Mouse (Mus musculus): ENCODE data around the gene Homer1. TPM values are rescaled to one million over a fixed set of nuclear protein-coding genes. Genes with fewer than 3 reads are reported as not detected.

The Homer1 gene
- polyA plus RNA-seq, 1 experiment = 4.4 TPM

DNA sequence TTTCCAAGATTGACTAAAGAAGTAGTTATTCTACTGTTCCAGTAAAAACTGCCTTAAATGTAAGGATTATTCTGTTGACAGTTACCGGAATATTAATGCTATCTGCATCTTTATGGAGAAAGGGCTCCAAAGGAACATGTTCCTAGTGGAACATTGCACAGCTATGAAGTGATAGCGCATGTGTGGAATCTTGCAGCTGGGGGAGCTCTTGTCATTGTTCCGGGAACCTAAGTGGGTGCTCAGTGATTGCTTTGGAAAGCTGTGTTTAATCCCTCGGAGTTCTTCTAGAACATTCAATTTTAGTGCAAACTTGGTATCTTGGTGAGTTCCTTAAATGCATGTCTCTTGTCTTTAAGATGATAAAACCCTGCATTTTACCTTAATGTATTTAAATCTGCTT lies 14.9 kb downstream of the Homer1 start:
- Histone ChIP-seq H3K4me1 (ENCODE audit: control insufficient read depth, insufficient read depth, low read length) (no peaks in the 10 kb centered on the region), H3K4me3 (replicated peaks; ENCODE audit: control insufficient read depth, low read depth, low read length) (no peak overlapping the region), H3K27ac (ENCODE audit: control insufficient read depth, insufficient read depth, low read depth, low read length, poor library complexity) (no peak overlapping the region)
- TF ChIP-seq POLR2A (IDR thresholded peaks at IDR 0.05; ENCODE audit: borderline replicate concordance, control insufficient read depth, low read depth, low read length) (no peak), CTCF (IDR thresholded peaks at IDR 0.05; ENCODE audit: control insufficient read depth, insufficient read depth, low read length) (no peak)
- WGBS = 82% methylated on average over 4 of the region's 4 CpGs

DNA sequence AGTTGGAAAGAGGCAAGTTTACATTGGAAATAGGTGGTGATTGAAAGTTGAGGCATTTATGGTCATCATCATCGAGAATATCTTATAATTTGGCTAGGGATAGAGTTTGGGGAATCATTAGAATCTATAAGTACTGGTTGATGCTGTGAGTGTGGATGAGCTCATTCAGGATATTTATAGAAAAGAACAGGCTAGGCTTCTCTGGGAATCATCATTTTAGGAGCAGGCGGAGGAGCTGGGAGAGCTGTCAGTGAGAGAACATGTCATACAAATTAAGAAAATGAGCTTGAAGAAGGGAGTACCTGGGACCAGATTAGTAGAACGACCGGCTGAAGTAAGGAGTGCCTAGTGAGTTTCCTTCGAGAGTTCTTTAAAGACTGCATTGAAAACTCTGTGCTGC lies 20.7 kb downstream of the Homer1 start:
- WGBS = 87% methylated on average over 5 of the region's 5 CpGs
- H3K27ac ChIP-seq (ENCODE audit: control insufficient read depth, insufficient read depth, low read depth, low read length, poor library complexity) = no peak overlapping the region
- H3K4me3 ChIP-seq (replicated peaks; ENCODE audit: control insufficient read depth, low read depth, low read length) = no peak overlapping the region
- TF ChIP-seq POLR2A (IDR thresholded peaks at IDR 0.05; ENCODE audit: borderline replicate concordance, control insufficient read depth, low read depth, low read length) (no peak), CTCF (IDR thresholded peaks at IDR 0.05; ENCODE audit: control insufficient read depth, insufficient read depth, low read length) (no peak)
- H3K4me1 ChIP-seq (ENCODE audit: control insufficient read depth, insufficient read depth, low read length) = no peaks in the 10 kb centered on the region

DNA sequence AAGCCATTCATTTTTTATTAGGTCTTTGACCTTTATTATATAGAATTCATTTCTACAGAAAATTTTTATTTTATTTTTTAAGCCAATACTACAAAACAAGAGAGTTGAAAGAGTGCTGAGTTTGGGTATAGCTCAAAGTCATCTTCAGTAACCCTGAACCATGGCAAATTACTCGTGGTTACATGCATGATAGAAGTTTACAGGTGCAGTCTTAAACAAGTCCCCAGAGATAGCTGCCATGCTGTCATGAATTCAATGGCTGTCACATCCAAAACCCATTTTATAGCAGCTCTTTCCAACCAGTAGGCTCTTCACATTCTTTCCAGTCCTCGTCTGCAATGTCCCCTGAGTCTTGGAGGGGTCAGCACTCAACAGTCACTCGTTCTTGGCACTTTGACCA lies 26.9 kb downstream of the Homer1 start:
- WGBS = 67% methylated on average over 3 of the region's 3 CpGs
- no peak overlapping the region for H3K27ac ChIP-seq (ENCODE audit: control insufficient read depth, insufficient read depth, low read depth, low read length, poor library complexity)
- TF ChIP-seq CTCF (IDR thresholded peaks at IDR 0.05; ENCODE audit: control insufficient read depth, insufficient read depth, low read length) (no peak), POLR2A (IDR thresholded peaks at IDR 0.05; ENCODE audit: borderline replicate concordance, control insufficient read depth, low read depth, low read length) (no peak)
- no peak overlapping the region for H3K4me3 ChIP-seq (replicated peaks; ENCODE audit: control insufficient read depth, low read depth, low read length)
- H3K4me1 ChIP-seq (ENCODE audit: control insufficient read depth, insufficient read depth, low read length) = no peaks in the 10 kb centered on the region

DNA sequence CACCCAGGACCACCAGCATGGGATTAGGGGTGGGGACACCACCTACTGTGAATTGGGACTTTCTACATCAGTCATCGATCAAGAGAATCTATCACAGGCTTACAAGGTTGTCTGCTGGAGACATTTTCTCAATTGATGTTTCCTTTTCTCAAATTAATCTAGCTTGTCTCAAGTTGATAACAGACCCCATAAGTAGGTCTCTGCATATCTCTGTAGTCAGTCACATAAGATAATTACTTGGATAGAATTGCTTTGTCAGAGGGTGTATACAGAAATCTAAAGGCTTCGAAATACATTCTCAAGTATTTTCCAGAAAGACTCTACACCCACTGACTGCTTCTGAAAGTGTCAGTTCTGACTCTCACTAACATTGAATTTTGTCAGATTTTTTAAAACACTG lies 32.3 kb downstream of the Homer1 start:
- Histone ChIP-seq H3K4me1 (ENCODE audit: control insufficient read depth, insufficient read depth, low read length) (no peaks in the 10 kb centered on the region), H3K4me3 (replicated peaks; ENCODE audit: control insufficient read depth, low read depth, low read length) (no peak overlapping the region), H3K27ac (ENCODE audit: control insufficient read depth, insufficient read depth, low read depth, low read length, poor library complexity) (no peak overlapping the region)
- WGBS = 58% methylated on average over 2 of the region's 2 CpGs
- TF ChIP-seq POLR2A (IDR thresholded peaks at IDR 0.05; ENCODE audit: borderline replicate concordance, control insufficient read depth, low read depth, low read length) = no peak
- no peak for TF ChIP-seq CTCF (IDR thresholded peaks at IDR 0.05; ENCODE audit: control insufficient read depth, insufficient read depth, low read length)

DNA sequence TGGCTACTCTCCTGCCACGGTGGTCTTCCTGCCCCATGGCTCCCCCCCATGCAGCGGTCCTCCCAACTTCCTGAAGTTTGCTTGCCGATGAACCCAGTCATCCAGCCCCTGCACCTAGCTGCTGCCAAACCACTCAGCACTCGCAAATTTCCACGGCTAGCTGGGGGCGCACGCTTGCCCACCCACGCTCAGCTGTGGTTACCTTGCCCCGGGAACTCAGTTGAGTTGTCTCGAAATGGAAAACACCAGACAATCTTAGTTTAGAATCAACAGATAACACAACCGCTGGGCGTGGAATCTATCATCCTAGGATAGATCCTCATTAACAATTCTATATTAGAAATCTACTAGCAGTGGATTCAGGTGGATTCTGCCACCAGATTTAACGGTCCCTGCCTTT lies 33.1 kb downstream of the Homer1 start:
- WGBS = 79% methylated on average over 13 of the region's 13 CpGs

DNA sequence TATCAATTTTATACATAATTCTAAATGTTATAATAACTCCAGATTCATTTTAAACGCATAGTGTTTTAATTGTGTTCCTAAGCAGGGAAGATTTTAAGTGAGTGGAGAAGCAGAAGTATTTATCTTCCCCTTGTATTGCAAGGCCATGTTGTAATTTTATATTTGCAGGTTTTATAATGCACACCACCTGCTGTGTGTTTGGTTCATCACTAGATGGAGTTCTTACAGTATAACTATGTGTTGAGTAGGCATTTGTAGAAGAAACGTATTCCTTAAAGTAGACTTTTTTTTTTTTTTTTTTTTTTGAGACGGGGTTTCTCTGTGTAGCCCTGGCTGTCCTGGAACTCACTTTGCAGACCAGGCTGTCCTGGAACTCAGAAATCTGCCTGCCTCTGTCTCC lies 35.9 kb downstream of the Homer1 start:
- Histone ChIP-seq H3K4me3 (replicated peaks; ENCODE audit: control insufficient read depth, low read depth, low read length) (no peak overlapping the region), H3K4me1 (ENCODE audit: control insufficient read depth, insufficient read depth, low read length) (no peaks in the 10 kb centered on the region), H3K27ac (ENCODE audit: control insufficient read depth, insufficient read depth, low read depth, low read length, poor library complexity) (no peak overlapping the region)
- TF ChIP-seq POLR2A (IDR thresholded peaks at IDR 0.05; ENCODE audit: borderline replicate concordance, control insufficient read depth, low read depth, low read length) (no peak), CTCF (IDR thresholded peaks at IDR 0.05; ENCODE audit: control insufficient read depth, insufficient read depth, low read length) (no peak)
- WGBS = 52% methylated on average over 3 of the region's 3 CpGs

More for the DNA sequence above, 33.1 kb downstream of the Homer1 start:
- TF ChIP-seq POLR2A (IDR thresholded peaks at IDR 0.05; ENCODE audit: borderline replicate concordance, control insufficient read depth, low read depth, low read length) = no peak
- TF ChIP-seq CTCF (IDR thresholded peaks at IDR 0.05; ENCODE audit: control insufficient read depth, insufficient read depth, low read length) = no peak
- no peak overlapping the region for H3K27ac ChIP-seq (ENCODE audit: control insufficient read depth, insufficient read depth, low read depth, low read length, poor library complexity)
- no peaks in the 10 kb centered on the region for H3K4me1 ChIP-seq (ENCODE audit: control insufficient read depth, insufficient read depth, low read length)
- no peak overlapping the region for H3K4me3 ChIP-seq (replicated peaks; ENCODE audit: control insufficient read depth, low read depth, low read length)

DNA sequence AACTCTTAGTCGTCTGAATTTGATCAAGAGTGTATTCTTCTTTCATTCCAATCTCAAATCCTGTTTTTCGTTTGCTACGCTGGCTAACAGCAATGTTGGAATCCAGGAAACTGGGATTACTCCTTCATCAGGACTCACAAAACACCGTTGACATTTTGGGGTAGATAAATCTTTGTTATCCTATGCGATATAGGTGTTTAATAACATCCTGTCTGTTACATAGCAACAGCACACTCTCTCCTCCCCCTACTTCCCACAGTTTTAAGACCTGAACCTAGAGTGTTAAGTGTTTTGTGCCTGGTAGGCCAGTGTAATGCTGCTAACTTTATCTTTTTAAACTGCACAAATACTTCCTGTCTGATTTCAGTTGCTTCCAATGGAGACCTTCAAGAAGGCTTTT lies 39.0 kb downstream of the Homer1 start:
- Histone ChIP-seq H3K4me3 (replicated peaks; ENCODE audit: control insufficient read depth, low read depth, low read length) (no peak overlapping the region), H3K4me1 (ENCODE audit: control insufficient read depth, insufficient read depth, low read length) (peaks cover 1% of the 10 kb centered on the region; the same call in 1 of the 2 replicates), H3K27ac (ENCODE audit: control insufficient read depth, insufficient read depth, low read depth, low read length, poor library complexity) (no peak overlapping the region)
- TF ChIP-seq CTCF (IDR thresholded peaks at IDR 0.05; ENCODE audit: control insufficient read depth, insufficient read depth, low read length) (no peak), POLR2A (IDR thresholded peaks at IDR 0.05; ENCODE audit: borderline replicate concordance, control insufficient read depth, low read depth, low read length) (no peak)
- 47% methylated on average over 5 of the region's 5 CpGs for WGBS

DNA sequence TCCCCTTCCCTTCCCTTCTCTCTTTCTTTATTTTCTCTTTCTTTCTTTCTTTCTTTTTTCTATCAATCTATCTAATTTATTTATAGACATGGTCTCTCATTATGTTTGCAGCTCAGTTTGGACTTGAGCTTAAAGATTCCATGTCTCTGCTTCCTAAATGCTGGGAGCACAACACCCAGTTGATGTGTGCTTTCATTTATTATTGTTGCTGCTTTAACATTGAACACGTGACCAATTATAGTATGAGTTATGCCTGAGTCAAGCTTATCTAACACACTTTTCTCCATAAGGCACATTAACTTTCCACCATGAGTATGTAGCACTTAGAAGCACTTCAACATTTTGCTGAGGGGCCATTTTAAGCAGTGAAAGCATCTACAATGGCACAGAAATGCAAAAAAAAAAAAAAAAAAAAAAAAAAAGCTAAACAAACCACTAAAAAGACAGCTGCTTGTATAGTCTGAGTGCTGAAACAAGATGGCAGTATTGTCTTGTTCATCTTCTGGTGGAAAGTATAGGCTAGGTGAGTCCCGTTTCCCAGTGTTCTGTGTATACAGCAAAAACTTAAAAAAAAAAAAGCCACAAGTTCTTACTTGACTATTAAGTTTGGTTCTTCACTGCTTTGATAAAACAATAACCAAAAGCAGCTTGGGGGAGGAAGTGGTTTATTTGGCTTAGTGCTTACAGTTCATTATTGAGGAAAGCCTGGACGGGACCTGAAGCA lies 41.3 kb downstream of the Homer1 start:
- Histone ChIP-seq H3K4me1 (ENCODE audit: control insufficient read depth, insufficient read depth, low read length) (peaks cover 1% of the 10 kb centered on the region; the same call in 1 of the 2 replicates), H3K27ac (ENCODE audit: control insufficient read depth, insufficient read depth, low read depth, low read length, poor library complexity) (0 out of 2 replicates have a peak overlapping the region, but pooled peaks have one; percentile 33), H3K4me3 (replicated peaks; ENCODE audit: control insufficient read depth, low read depth, low read length) (no peak overlapping the region)
- no peak for TF ChIP-seq CTCF (IDR thresholded peaks at IDR 0.05; ENCODE audit: control insufficient read depth, insufficient read depth, low read length)
- TF ChIP-seq POLR2A (IDR thresholded peaks at IDR 0.05; ENCODE audit: borderline replicate concordance, control insufficient read depth, low read depth, low read length) = no peak
- WGBS = 43% methylated on average over 3 of the region's 3 CpGs
